Mouse (Mus musculus) kidney, postnatal 36 days (tissue): ENCODE data around the gene Wdr59.
A peak's percentile ranks its signal among the peaks of the same experiment; 100 is the strongest.

Experiments
- DNase-seq, 2 experiments: peaks; one replicate each; pipeline ENCODE4 v3.0.0; 2021 to 2022; ENCODE audit warnings: mixed read lengths in 2 of 2

The Wdr59 gene

DNA sequence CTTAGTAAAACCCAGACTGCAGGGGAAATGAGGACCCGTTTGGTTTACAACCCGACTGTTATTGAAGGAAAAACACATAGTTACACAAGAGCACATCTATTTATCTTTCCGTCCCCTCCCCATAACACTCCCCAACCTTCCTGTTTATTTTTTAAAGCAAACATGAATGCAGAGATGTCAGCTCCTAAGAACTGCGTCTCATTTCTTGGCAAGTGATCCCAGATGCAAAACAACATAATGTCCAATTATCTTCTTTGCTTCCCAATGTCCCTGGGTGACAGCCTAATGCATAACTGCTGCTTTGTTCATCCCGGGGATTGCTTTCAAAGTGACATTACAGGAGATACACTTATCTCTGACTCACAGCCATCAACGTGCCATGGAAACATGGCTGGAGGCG is 30.7 kb downstream of the Wdr59 start:
- no peak for DNase-seq

DNA sequence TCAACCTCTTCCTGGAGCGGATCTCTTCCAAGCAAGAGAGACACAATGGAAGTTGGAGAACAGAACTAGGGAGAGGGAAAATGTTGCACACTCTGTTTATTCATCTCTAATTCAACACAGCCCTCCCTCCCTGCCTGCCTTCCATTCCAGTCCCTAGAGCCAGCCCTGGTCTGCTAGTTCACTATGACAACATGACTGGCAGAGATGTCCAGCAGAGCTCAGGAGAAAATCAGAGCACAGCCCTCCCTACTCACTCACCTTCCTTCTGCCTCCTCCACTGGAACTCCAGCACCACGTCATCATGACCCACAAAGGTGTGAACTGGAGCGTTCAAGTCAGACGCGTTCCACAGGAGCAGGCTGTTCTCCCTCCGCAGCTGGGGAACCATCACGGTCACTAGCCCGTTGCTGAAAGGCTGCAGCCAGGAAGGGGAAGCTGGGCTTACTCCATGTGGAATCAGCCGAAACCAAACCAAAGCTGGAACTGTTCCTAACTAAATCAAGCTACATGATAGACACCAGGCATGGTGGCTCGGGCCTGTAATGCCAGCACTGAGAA is 31.8 kb downstream of the Wdr59 start:
- peak in 1 of 2 experiments; percentile 21 for DNase-seq

DNA sequence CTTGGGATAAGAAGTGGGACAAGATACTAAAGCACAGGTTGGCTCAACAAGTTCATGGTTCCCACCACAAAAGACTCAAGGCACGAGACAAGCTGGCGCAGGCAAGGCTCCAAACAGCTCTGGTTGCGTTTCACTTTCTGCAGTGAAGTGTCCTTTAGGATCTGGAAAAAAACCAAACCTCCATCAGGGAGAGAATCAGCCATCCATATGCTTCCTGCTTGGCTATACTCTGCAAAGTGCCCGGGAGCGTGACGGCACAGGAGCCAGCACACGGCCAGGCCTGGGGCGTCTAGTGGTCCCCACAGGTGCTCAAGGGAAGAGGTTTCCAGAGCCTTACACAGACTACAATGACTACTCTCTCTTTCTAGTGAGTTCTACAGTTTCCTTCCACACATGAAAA is 41.2 kb downstream of the Wdr59 start:
- DNase-seq: no peak

DNA sequence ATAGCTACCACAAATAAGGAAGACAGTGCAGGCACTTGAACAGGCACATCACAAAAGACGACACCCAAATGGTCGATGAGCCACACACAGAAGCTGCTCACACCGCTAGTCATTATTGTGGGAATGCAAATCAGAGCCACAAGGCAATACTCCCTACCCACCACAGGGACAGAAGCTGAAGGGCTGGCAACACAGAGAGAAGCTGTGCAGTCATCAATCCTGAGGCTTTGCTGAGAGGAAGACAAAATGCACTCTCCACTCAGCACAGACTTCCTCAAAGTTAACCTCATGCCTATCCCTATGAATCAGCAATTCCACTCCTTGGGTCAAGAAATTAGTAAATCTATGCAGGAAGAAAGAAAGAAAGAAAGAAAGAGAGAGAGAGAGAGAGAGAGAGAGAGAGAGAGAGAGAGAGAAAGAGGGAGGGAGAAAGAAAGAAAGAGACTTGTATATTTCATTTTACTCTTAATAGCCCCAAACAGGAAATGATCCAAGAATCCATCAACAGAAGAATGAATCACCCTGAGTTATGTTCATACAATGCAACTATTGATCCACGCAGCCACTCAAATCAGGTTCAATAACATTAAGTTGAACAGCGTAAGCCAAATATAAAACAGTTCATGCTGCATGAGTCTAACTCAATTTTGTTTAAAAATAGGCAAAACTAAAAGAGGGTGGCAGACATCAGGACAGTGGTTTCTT is 44.0 kb downstream of the Wdr59 start:
- DNase-seq: no peak

DNA sequence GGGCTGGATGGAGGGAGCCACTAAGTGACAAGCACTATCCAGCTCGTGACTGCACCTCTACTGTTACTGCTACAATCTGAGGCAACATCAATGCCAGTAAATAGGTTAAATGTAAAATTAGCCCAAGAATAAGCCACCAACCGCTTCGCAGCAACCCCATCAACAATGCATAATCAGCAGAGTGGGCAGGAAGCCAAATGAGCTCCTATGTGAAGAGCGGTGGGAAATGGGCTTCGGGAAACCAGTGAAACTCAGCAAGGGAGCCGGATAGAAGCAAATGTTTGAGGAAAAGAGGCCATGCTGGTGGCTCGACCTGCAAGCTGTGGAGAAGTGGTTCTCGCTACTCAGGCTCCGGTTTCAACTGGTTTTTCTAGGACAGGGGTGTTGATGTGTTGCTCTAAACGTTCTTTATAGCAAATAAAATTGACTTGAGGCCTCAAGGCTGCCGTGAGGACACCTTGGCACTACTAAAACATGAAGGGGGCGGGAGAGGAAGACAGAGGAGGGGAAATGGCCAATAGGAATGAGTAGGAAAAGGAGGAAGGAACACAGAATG is 50.3 kb downstream of the Wdr59 start:
- peak; percentile 22 to 48 for DNase-seq

DNA sequence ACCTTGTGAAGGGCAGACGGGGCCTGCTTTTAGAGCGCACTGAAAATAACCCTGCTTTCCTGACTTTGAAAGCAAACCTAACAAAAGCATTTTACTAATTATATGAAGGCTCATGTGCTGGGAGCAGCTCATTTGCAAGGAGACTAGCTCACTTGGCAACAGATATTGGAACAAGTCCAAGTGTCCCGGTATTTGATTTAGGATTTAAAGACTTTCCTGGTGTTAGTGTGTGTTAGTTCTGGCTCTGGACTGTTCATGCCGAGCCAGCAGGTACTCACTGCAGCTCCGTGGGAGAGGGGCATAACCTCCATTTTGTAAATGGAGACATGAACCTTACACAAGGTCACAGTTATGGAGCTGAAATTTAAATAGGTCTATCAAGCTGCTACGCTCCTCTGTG is 52.9 kb downstream of the Wdr59 start:
- DNase-seq: peak; percentile 36 to 75

DNA sequence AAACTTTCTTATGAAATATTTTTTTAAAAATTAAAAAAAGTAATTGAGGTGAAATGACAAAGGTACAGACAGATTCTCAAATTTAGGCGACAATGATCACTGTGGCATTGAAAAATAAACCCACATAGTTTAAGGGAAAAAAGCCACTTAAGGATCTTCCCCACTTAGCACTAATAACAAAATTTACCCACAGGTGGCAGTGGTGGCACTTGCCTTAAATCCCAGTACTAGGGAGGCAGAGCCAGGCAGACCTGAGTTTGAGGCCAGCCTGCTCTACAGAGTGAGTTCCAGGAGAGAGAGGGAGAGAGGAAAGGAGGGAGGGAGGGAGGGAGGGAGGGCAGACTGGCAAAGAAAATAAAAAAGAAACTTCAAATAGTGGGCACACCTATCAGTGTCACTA is 56.6 kb downstream of the Wdr59 start:
- no peak for DNase-seq

DNA sequence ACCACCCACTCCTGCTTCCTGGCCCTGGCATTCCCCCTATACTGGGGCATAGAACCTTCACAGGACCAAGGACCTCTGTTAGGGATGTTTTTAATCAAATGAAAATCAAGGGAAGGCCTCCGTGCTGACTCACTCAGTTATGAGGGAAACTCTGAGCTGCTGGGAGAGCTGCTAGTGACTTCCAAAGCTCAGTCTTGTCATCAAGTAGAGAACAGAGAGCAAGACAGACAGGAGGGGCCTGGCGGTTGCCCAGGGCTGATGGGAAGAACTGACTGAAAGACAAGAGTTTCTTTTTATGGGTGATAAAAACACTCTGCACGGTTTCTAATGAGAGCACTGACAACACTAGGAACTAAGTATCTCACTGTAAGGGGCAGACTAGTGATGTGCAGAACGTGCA is 57.4 kb downstream of the Wdr59 start:
- DNase-seq: no peak

DNA sequence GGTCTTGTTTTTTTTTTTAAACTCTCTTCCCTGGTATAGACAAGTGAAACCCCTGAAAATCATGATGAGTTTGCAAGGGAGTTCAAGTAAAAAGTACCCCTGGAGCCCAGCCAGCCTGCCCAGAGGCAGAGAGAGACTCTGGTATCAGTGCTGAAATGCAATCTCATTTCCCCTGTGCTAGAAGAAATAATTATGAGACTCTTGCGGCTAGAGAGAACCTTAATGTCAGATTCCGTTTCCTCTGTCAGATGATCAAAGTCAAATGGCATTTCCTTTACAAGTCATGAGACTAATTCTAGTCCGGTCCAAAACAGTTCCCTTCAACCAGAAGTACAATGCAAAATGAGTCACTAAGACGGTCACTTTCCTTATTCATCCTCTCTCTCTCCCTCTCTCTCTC is 72.2 kb downstream of the Wdr59 start:
- peak; percentile 42 to 64 for DNase-seq

DNA sequence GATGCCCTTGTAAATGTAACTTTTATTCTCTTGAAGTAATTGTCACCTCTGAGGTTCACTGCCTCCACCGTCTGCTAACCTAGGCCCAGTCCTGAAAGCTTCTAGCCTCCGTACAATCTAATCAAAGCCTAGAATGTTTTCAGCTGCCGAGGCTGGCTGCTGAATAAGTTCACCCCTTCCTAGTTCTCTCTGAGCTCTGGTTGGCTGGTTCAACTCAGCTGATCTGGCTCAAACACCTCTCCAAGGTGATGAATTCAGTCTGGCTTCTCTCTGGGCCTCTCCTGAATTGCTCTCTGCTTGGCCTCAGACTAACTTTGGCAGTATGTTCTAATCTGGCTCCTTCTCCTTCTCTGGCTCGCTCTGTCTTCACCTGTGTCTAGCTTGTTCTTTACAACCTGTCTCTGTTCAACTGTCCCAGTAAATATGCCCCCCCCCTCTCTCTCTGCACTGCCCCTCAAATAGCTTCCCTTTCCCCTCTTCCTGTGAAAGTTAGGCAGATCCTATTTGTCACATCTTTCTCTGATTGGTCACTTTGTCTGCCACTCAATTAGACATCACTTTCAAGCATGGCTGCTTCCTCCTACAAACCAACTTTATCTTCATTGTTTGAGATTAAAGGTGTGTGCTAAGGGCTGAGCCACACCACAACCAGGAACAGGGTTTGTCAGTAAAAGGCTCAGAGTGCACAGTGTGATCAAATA is 75.8 kb downstream of the Wdr59 start:
- no peak for DNase-seq

DNA sequence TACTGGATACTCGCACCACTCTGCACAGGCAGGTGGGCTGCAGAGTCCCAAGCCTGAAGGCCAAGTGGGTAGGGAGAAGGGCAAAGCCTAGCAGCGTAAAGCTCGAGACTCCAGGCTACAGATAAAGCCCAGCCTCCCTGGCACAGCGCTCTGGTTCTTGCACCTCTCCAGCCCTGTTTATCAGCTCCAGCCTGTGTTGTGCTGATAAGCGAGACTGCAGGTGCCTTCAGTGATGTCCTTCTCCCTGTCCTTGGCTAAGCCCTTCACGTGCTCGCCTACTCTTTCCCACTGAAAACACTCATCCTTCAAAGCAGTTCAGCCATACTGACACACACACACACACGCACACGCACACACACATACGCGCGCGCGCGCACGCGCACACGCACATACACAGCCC is 76.3 kb downstream of the Wdr59 start:
- DNase-seq: no peak

DNA sequence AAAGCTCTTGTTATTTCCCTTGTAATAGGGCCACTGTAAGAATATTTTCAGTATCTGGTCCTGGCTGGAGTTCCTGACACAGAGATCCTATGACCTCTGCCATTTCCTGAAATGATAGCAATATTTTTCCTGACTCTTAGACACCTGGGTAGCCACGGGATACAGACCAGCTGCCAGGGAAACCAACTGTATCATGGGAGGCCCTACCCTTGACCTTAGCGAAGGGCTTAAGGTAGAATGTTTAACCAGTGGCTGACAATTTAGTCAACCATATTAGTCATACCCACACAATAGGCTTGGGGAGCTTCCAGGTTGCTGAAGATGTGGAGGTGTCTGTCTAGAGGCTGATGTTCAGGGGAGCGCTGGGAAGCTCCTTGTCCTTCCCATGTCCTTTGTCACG is 77.6 kb downstream of the Wdr59 start:
- peak; percentile 57 to 68 for DNase-seq

DNA sequence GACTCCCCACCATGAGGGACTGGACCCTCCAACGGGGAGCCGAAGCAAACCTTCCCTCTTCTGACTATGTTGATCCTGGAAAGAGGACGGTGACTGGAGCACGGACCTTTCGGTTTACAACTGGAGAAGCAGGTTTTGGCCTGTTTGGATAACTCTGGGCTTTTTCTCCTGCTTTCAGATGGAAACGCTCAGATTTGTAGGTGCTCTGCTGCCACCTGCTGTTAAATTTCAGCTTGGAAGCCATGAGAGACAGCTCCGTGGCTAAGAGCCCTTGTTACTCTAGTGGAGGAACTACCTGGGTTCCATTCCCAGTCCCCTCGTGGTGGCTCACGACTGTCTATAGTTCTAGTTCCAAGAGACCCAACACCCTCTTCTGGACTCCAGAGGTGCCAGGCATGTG is 82.7 kb downstream of the Wdr59 start:
- DNase-seq: peak; percentile 78 to 91

DNA sequence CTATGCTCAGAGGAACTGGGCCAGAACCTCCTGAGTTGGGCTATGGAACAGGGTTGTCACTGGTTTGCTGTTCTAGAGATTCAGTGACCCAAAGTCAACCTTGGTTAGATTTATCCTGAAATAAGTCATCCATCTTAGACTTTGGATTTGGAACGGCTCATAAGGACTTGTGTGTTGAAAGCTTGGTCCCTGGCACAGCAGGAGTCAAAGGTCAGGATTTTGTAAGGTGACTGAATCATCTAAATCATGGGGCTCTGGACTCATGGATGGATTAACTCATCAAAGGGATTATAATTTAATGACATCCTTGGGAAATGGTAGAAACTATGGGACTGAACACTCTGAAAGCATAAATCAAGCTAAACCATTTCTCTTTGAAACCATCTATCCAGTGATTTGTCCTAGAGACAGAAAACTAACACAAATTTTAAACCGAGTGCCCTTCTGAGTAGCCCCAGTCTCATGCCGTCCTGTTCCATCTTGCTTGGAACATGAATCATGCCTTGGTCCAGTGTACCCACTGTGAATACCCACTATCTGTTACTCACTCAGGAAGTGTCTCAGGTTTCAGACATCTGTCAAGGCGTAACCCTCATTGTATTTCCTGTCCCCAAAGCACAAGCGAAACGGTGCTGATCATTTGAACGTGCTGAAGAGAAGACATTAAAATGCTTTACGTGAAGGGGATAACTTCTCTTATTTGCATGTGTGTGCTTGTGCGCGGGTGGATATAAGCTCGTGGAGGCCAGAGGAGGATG is 86.6 kb downstream of the Wdr59 start:
- peak; percentile 27 to 56 for DNase-seq

DNA sequence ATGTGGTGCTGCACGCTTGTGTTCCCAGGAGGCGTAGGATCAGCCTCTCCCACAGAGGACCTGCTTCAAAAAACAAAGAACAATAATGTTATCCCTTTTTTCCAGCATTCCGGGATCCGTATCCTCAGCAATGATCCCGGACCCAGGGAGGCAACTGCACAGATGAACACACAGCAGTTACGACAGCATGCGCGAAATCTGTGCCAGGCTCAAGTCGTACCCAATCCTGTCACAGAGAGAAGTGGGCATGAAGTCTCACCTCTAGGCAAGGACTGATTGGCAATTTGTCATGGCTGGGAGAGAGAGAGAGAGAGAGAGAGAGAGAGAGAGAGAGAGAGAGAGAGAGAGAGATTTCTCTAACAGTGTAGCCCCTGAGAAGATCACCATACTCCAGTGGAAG is 97.2 kb downstream of the Wdr59 start:
- DNase-seq: no peak

DNA sequence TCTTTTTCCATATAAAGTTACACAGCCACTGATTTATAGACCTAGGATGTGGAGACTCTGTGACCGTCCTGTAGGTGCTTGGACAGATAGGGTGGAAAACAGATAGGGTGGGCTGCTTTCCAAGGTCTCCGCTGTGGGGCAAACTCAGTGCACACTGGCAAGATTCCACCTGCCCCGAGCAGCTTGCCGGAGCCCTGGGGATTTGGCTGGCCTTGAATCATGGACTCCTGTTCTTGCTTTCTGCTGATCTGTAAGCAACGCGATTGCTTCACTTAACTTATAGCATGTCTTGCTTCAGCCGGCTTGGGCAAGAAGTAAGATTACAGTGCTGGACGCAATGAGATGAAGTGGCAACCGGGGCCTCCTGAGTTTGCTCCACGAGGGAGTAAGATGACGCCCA is 97.7 kb downstream of the Wdr59 start:
- DNase-seq: no peak

DNA sequence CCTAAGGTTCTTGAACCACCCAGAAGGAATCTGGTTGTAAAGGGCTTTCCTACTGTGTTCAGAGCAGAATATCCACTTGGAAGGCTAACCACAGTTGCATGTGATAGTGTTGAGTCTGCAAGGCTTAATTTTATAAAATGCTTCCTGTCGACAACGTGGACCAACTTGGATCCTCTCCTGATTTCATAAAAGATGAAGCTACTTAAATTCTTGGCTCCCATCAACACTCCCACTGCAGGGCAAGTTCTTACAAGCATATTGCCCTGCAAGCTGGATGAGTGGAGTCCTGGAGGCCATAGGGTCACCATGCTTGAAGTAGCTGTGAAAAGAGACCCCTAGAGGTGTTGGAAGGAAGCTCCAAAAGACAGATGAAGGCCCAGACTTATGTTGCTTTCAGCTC is 99.3 kb downstream of the Wdr59 start:
- no peak for DNase-seq

DNA sequence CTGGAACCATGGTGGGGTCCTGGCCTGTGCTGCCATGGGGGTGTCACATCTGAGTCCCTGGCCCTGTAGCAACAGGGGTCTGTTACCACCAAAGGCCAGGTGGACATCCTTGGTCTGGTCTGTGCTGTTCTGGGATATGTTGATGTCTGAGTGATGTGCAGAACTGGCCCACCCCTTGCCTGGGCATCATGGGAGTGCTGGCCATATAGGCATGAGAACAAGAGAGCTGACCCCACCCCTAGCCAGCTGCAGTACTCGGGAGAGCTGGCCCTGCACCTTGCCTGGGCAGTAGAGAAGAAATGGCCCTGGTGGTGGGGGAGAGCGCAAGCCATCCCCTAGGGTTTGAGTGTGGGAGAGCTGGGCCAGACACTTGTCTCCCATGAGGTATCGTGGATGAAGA is 102.7 kb downstream of the Wdr59 start:
- no peak for DNase-seq

DNA sequence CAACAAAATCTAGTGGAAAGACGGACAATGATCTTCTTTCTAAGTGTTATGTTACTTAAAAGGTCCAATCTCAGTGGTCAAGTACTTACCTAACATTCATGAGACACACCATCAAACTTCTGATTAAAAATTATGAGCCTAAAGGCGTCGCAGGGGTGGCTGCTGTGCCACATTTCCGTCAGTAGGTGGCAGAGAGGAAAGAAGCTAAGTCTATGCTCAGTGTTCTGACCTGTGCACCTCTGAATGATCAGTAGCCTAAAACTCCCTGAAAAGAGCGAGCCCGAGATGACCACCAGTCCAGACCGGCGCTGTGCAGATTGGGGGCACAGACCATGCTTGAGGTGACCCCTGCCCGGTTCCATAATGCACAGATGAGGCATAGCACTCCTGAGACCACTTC is 103.3 kb downstream of the Wdr59 start:
- DNase-seq: peak; percentile 27 to 73

DNA sequence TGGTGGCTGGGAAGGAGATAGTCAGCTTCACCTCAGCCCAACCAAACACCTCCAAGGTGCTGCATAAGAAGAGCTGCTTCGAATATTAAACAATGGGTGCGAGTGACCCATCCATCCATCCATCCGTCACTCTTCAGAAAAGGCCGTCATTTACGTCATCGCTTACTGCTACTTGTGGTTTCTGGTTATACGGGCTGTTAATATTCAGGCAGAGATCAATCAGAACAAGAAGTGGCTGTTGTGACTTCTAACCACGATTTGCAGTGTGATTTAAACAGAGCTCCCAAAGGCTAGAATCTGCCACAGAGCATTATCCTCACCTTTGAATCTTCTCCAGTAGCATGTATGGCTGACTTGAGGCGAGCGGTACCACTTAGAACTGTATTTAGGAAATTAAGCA is 104.7 kb downstream of the Wdr59 start:
- DNase-seq: no peak

DNA sequence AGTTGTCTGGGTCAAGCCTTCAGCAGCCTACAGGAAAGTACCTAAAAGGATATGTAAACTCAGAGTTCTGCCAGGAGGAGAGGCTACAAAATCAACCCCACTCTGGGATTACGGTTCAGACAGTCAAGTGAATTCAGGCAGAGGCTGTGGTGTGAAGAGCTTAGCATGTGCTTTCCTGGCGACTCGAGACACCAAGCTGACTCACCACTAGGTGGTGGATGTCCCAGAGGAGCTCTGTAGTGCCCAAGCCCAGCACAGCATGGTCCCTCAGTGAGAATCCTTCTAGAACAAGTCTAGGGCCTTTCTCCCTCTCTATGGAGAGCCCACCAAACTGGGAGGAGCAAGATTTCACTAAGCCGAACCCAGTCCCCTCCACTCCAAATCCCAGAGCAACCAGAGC is 118.5 kb downstream of the Wdr59 start:
- peak in 1 of 2 experiments; percentile 55 for DNase-seq
